Mouse (Mus musculus) liver, embryonic 16.5 days (tissue): ENCODE data around the gene Ctsw. TPM values are rescaled to one million over a fixed set of nuclear protein-coding genes. Genes with fewer than 3 reads are reported as not detected.
"Not testable (repeated sequence)": the region's sequence is repeated elsewhere in the genome, so short reads cannot be mapped to it uniquely, and the experiment has no call there.

Source experiments
- ATAC-seq: fragments of 200-750 bp; cut with Nextera tagmentation; 2 replicates; pipeline ENCODE4 v1.8.0; 2017; ENCODE audit warnings: low read depth, mild to moderate bottlenecking, moderate number of reproducible peaks, moderate library complexity
- H3K27ac ChIP-seq: fragments of 300-500 bp; sonication (generic); 2 replicates; pipeline ENCODE4 v1.5.1; 2014; ENCODE audit warnings: mild to moderate bottlenecking, low read length
- H3K27me3 ChIP-seq: fragments of 300-500 bp; sonication (generic); 2 replicates; pipeline ENCODE4 v1.6.1; 2014; ENCODE audit warnings: low read depth, low read length, mixed read lengths; ENCODE audit not compliant: control insufficient read depth, insufficient read depth
- H3K36me3 ChIP-seq: fragments of 300-500 bp; sonication (generic); 2 replicates; pipeline ENCODE4 v1.6.1; 2014; ENCODE audit warnings: mild to moderate bottlenecking; ENCODE audit not compliant: control insufficient read depth, insufficient read depth
- H3K4me1 ChIP-seq: fragments of 300-500 bp; sonication (generic); 2 replicates; pipeline ENCODE4 v1.6.1; 2014; ENCODE audit warnings: low read depth, low read length, mixed read lengths; ENCODE audit not compliant: control insufficient read depth
- H3K4me2 ChIP-seq: fragments of 300-500 bp; sonication (generic); 2 replicates; pipeline ENCODE4 v1.6.1; 2014; ENCODE audit warnings: low read depth, low read length, mixed read lengths
- H3K4me3 ChIP-seq: fragments of 300-500 bp; sonication (generic); 2 replicates; pipeline ENCODE4 v1.5.1; 2014; ENCODE audit warnings: low read depth, mild to moderate bottlenecking, low read length
- H3K9ac ChIP-seq: fragments of 300-500 bp; sonication (generic); 2 replicates; pipeline ENCODE4 v1.6.1; 2014; ENCODE audit warnings: low read depth, low read length
- H3K9me3 ChIP-seq: fragments of 300-500 bp; sonication (generic); replicated peaks from 2 replicates; pipeline ENCODE4 v1.6.1; 2016; ENCODE audit warnings: low read length; ENCODE audit not compliant: control insufficient read depth
- WGBS: fragments of 180-500 bp; shearing (Covaris S2); extraction: QIAGEN DNeasy Blood & Tissue Kit; methylation state at CpG from one replicate; pipeline ENCODE4 v1.1.7; 2014; ENCODE audit not compliant: insufficient replicate concordance; 5-methylcytosine and 5-hydroxymethylcytosine counted together
- polyA plus RNA-seq: library from polyadenylated mRNA; unstranded; fragments of >200 nt; fragmentation: Nextera tagmentation; extraction: Ambion mirVana; gene quantifications from 2 replicates; pipeline ENCODE4 v1.2.1, GENCODE M21; 2015

The Ctsw gene
- polyA plus RNA-seq, 1 experiment from 2014 or later, result 0.58 TPM

DNA sequence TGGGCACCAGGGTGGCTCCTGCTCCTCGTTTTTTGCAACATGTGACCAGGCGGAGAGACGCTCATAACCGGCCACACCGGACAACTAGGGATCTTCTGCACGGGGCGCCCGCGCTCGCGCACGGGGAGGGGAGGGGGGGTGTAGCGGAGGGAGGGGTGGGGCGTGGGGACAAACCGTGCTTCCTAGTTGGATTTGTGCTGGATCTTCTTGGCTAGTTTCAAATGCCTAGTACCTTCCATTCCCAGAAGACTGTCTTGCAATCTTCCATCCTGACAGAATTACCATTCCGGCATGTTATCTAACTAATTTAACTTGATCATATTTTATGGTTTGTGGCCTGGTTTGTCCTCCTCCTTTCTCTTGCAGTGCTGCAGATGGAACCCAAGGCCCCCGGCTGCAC is 35.4 kb upstream of the Ctsw start, which contains the start of gene 1700020D05Rik:
TSS of gene 1700020D05Rik (minus strand) at position 101 of the 400 bp plus-strand sequence.
- no peaks in the 10 kb centered on the region for H3K9me3 ChIP-seq
- no peaks in the 10 kb centered on the region for H3K27me3 ChIP-seq
- peaks cover 2% of the 10 kb centered on the region; the same call in 1 of the 2 replicates for H3K4me1 ChIP-seq
- no peak within 1 kb of the TSS for H3K9ac ChIP-seq
- H3K4me3 ChIP-seq, result no peak within 1 kb of the TSS
- H3K36me3 ChIP-seq, result no peaks in the 10 kb centered on the region
- WGBS, result 72% methylated on average over 17 of the region's 17 CpGs
- H3K4me2 ChIP-seq, result no peak within 1 kb of the TSS
- no peak within 1 kb of the TSS for H3K27ac ChIP-seq
- ATAC-seq, result no peak

DNA sequence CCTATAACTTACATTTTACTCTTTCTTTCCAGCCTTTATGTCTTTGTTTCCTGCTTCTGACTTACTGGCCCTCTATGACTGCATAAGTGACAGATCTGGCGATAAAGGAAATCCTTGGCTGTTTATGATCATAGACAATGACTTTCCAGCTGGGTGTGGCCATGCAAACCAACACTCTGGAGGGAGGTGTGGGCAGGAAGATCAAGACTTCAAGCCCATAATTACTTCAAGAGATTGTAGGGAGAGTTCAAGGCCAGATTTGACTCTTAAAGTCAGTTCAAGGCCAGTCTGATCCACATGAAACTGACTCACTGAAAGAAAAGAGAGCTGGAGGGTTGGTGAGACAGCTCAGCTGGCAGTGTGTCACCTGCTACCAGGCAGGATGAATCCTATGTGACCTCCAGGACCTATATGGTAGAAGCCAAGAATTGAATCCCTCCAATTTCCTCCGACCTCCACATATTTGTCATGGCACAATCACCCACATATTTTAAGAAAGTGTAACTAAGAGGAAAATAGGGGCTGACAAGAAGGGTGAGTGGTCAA is 32.1 kb upstream of the Ctsw start:
- H3K9ac ChIP-seq, result no peak overlapping the region
- 70% methylated on average over 2 of the region's 2 CpGs for WGBS
- H3K9me3 ChIP-seq, result no peaks in the 10 kb centered on the region
- no peak overlapping the region for H3K4me2 ChIP-seq
- H3K27ac ChIP-seq, result no peak overlapping the region
- H3K4me1 ChIP-seq, result no peaks in the 10 kb centered on the region
- H3K27me3 ChIP-seq, result no peaks in the 10 kb centered on the region
- ATAC-seq, result no peak
- no peak overlapping the region for H3K4me3 ChIP-seq
- peaks cover 25% of the 10 kb centered on the region for H3K36me3 ChIP-seq

DNA sequence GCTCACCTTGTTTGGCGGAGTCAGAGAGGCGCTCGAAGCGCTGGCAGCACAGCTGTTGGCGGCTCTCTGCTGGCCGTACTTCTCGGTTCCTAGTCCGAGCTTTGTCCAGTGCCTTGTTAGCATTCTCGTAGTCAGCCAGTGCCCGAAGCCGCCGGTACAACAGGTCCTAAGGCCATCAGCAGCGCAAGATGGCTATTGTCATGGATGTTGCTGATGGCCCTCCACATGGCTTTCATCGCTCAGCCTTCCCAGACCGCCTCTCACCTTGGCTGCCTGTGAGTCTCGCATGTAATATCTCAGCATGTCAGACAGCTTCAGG is 27.7 kb upstream of the Ctsw start:
- Histone ChIP-seq H3K9me3 (no peaks in the 10 kb centered on the region), H3K36me3 (peaks cover 53% of the 10 kb centered on the region), H3K27ac (no peak overlapping the region), H3K4me2 (no peak overlapping the region), H3K27me3 (no peaks in the 10 kb centered on the region), H3K9ac (no peak overlapping the region), H3K4me1 (peaks cover 6% of the 10 kb centered on the region), H3K4me3 (no peak overlapping the region)
- no peak for ATAC-seq
- WGBS, result 90% methylated on average over 16 of the region's 16 CpGs

DNA sequence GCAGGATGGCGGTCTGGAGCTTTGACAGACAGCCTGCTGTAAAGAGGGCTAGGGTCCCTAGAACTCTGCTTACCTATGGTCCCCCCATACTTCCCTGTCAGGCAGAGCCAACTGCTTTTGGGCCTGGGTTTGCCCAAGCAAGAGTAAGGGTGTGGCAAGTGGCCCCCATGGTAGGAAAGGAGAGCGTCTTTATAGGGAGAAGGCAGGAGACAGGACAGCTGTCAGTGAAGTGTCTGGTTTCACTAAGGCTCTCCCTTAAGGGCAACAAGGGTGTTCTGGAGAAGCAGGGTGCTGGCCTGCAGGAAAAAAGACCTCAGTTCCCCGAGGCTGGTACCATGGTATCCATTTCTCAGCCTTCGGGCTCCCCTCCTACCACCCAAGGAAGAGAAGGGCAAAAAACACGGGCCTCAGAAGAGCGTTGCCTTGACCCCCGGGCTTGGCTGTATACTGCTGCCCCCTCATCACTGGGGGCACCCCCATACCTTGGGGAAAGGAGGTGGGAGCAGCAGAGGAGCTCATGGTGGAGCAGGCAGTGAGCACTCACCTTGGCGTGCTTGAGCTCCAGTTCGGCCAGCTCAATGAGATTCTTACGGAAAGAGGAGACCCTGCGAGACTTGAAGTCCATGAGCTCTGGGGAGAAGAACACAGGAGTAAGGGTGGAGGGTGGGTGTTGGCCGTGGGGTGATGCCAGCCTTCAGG is 27.2 kb upstream of the Ctsw start:
- 84% methylated on average over 12 of the region's 12 CpGs for WGBS
- H3K4me1 ChIP-seq, result peaks cover 6% of the 10 kb centered on the region
- no peak overlapping the region for H3K4me2 ChIP-seq
- peaks cover 53% of the 10 kb centered on the region for H3K36me3 ChIP-seq
- H3K27ac ChIP-seq, result no peak overlapping the region
- no peaks in the 10 kb centered on the region for H3K27me3 ChIP-seq
- H3K9ac ChIP-seq, result no peak overlapping the region
- ATAC-seq, result no peak
- H3K4me3 ChIP-seq, result no peak overlapping the region
- H3K9me3 ChIP-seq, result no peaks in the 10 kb centered on the region

DNA sequence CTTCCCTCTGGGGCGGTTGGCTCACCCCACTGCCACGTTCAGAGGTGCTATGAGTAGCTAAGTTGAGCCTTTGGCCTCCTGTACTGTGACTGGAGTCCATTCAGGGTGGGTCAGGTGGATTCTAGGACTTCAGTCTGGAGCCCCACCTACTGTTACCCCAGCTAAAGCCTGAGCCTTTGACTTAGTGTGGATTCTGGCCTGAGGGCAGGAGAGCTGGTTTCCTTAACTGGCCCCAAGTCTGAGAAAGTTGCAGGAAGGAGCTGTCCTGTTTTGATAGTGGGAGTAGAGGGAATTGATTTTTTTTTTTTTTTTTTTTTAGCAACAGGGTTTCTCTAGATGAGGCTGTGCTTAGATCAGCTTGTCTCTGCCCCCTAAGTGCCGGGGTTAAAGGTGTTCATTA is 26.0 kb upstream of the Ctsw start:
- no peak overlapping the region for H3K4me2 ChIP-seq
- H3K36me3 ChIP-seq, result peaks cover 53% of the 10 kb centered on the region
- no peak overlapping the region for H3K4me3 ChIP-seq
- no peak overlapping the region for H3K27ac ChIP-seq
- H3K27me3 ChIP-seq, result no peaks in the 10 kb centered on the region
- H3K9me3 ChIP-seq, result no peaks in the 10 kb centered on the region
- H3K4me1 ChIP-seq, result peaks cover 14% of the 10 kb centered on the region
- ATAC-seq, result no peak
- WGBS, result 76% methylated on average over 3 of the region's 3 CpGs
- no peak overlapping the region for H3K9ac ChIP-seq

DNA sequence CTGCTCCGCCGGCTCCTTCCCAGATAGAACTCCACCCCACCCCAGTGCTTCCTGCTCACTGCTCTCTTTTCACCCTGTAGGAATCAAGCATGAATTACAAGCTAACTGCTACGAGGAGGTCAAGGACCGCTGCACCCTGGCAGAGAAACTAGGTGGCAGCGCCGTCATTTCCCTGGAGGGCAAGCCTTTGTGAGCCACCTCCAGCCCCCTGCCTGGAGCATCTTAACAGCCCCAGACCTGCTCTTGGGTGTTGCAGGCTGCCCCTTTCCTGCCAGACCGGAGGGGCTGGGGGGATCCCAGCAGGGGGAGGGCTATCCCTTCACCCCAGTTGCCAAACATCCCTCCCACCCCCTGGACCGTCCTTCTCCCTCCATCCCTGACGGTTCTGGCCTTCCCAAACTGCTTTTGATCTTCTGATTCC is 25.0 kb upstream of the Ctsw start:
- 83% methylated on average over 9 of the region's 9 CpGs for WGBS
- H3K4me1 ChIP-seq, result peaks cover 22% of the 10 kb centered on the region

DNA sequence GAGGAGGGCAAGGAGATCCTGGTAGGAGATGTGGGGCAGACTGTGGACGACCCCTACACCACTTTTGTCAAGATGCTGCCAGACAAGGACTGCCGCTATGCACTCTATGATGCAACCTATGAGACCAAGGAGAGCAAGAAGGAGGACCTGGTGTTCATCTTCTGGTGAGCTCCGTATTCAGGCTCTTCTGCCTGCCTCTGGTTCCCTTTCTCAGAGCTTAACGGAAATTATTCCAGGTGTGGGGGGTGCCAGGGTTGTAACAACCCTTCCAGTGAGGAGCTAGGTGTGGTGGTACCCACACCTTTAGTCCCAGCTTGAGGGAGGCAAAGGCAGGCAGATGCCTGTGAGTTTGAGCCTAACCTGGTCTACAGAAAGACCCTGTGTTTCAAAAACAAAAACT is 24.3 kb upstream of the Ctsw start:
- peaks cover 27% of the 10 kb centered on the region for H3K4me1 ChIP-seq
- H3K9ac ChIP-seq, result no peak overlapping the region
- peaks cover 49% of the 10 kb centered on the region for H3K36me3 ChIP-seq
- WGBS, result 83% methylated on average over 4 of the region's 4 CpGs
- no peaks in the 10 kb centered on the region for H3K9me3 ChIP-seq
- no peak overlapping the region for H3K4me3 ChIP-seq
- no peak for ATAC-seq
- H3K27ac ChIP-seq, result no peak overlapping the region
- H3K27me3 ChIP-seq, result no peaks in the 10 kb centered on the region
- no peak overlapping the region for H3K4me2 ChIP-seq

More for the DNA sequence above, 25.0 kb upstream of the Ctsw start:
- not testable (repeated sequence) for H3K4me2 ChIP-seq, H3K27me3 ChIP-seq, H3K27ac ChIP-seq, H3K4me3 ChIP-seq, ATAC-seq, H3K9ac ChIP-seq, H3K9me3 ChIP-seq
- peaks cover 53% of the 10 kb centered on the region for H3K36me3 ChIP-seq

DNA sequence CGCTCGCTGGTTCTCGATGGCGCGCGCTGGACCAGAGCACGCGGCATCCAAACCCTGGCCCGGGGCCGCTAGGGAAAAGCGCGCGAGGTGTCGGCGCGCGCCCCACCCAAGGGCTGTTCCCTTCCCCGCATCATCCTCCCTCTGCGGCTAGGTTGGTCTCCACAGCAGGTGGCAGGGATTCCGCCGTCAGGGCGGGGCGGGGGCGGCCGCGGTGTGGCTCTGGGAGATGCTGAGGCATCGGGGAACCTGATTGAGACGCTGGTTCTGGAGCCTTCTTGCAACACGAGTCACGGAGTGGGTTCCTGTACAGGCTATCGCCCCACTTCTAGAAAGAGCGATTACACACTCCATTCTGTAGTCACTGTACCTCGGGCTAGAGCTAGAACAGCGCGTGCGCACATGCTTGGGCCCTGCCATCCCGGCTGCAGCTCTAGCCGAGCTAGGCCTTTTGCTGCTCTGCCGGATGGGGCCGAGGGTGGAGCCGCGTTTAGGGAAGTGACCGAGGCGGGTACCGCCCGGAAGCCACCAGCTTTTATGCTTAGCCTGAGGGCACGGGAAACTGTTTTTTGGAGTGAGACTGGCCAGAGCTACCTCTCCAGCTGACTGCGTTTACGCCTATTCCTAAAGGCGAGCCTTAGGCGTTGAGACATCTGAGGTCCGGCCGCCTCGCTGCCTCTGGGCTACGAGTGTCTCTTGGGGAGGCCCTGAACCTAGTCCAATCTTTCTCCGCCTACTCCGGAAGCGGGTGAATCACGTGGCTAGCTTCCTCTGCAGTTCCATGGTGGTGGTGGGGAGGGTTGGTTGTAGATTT is 22.8 kb upstream of the Ctsw start:
- Histone ChIP-seq H3K9ac (peak overlapping the region; percentile 97), H3K9me3 (no peaks in the 10 kb centered on the region), H3K36me3 (peaks cover 35% of the 10 kb centered on the region), H3K4me3 (peak overlapping the region; percentile 98), H3K27ac (peak overlapping the region; percentile 99), H3K4me2 (peak overlapping the region; percentile 96), H3K27me3 (no peaks in the 10 kb centered on the region), H3K4me1 (peaks cover 34% of the 10 kb centered on the region)
- peak; percentile 35 for ATAC-seq
- under 1% methylated on average over 59 of the region's 59 CpGs for whole genome bisulfite sequencing
